Mouse (Mus musculus) forebrain, embryonic 16.5 days (tissue): ENCODE measurements around the gene Poc1b. TPM values are rescaled to one million over a fixed set of nuclear protein-coding genes. Genes with fewer than 3 reads are reported as not detected.
A peak's percentile ranks its signal among the peaks of the same experiment; 100 is the strongest.

Experiments
- ATAC-seq: fragments of 200-750 bp; cut with Nextera tagmentation; 2 replicates; pipeline ENCODE4 v1.8.0; 2017; ENCODE audit warnings: mild to moderate bottlenecking, moderate library complexity
- H3K27ac ChIP-seq: fragments of 300-500 bp; sonication (generic); 2 replicates; pipeline ENCODE4 v1.5.1; 2014; ENCODE audit warnings: low read length, control low read depth
- H3K27me3 ChIP-seq: fragments of 300-500 bp; sonication (generic); replicated peaks from 2 replicates; pipeline ENCODE4 v1.6.1; 2014; ENCODE audit warnings: low read length; ENCODE audit not compliant: control insufficient read depth, insufficient read depth
- H3K36me3 ChIP-seq: fragments of 300-500 bp; sonication (generic); 2 replicates; pipeline ENCODE4 v1.6.1; 2014; ENCODE audit not compliant: control insufficient read depth, insufficient read depth
- H3K4me1 ChIP-seq: fragments of 300-500 bp; sonication (generic); replicated peaks from 2 replicates; pipeline ENCODE4 v1.6.1; 2014; ENCODE audit warnings: low read length; ENCODE audit not compliant: control insufficient read depth, insufficient read depth
- H3K4me2 ChIP-seq: fragments of 300-500 bp; sonication (generic); 2 replicates; pipeline ENCODE4 v1.6.1; 2014; ENCODE audit warnings: mild to moderate bottlenecking, low read length, control low read depth
- H3K4me3 ChIP-seq: fragments of 300-500 bp; sonication (generic); replicated peaks from 2 replicates; pipeline ENCODE4 v1.5.1; 2014; ENCODE audit warnings: mild to moderate bottlenecking, low read length, control low read depth
- H3K9ac ChIP-seq: fragments of 300-500 bp; sonication (generic); replicated peaks from 2 replicates; pipeline ENCODE4 v1.6.1; 2014; ENCODE audit warnings: low read depth, low read length, control low read depth
- H3K9me3 ChIP-seq: fragments of 300-500 bp; sonication (generic); 2 replicates; pipeline ENCODE4 v1.6.1; 2016; ENCODE audit warnings: low read length; ENCODE audit not compliant: control insufficient read depth
- WGBS: fragments of 180-500 bp; shearing (Covaris S2); extraction: QIAGEN DNeasy Blood & Tissue Kit; methylation state at CpG from one replicate; pipeline ENCODE4 v1.1.7; 2014; 5-methylcytosine and 5-hydroxymethylcytosine counted together
- polyA plus RNA-seq: library from polyadenylated mRNA; unstranded; fragments of >200 nt; fragmentation: Nextera tagmentation; extraction: Ambion mirVana; gene quantifications from 2 replicates; pipeline ENCODE4 v1.2.1, GENCODE M21; 2015

Poc1b gene
- polyA plus RNA-seq, 1 experiment from 2014 or later: 14.1 TPM

DNA sequence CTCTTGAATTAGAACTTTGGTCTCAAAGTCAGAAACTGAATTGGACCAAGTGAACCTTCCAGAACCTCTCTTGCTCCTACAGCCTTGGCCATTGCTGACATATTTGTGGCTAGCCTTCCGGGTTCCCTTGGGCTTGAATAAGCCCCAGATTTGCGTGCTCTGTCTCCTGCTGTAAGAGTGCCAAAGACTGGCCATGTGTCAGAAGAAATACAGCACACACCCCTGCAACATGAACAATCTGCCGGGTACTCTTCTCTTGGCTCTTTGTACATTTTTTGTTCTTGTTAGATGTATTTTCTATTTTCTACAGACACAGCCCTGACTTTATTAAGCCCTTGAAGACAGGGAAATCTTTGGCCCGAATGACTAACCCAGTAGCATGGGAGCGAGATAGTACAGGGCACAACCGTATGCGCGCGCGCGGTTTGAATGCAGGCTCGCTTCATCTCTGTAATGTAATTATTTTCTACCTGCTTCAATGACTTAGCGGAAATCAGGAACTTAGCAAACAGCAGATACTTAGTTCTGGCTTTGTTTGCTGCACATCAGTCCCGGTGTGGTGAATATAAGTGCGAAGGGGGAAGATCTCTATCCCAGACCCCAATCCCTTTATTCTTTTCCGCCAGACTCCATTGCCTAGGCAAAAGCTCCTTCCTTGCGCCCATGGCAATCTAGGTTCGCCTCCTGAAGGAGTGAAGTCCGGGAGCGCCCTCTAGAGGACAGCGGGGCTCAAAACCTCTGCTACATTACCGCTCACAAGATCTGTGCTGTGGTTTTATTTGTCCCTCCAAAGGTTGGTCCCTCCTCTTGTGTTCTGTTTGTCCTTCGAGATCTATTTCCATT lies 22.2 kb upstream of the Poc1b start:
- ATAC-seq: peak; percentile 93
- H3K4me3 ChIP-seq: no peak overlapping the region
- no peaks in the 10 kb centered on the region for H3K9me3 ChIP-seq
- no peak overlapping the region for H3K9ac ChIP-seq
- 46% methylated on average over 23 of the region's 23 CpGs for WGBS
- H3K36me3 ChIP-seq: no peaks in the 10 kb centered on the region
- peak overlapping the region; percentile 25; the same call in 1 of the 2 replicates for H3K4me2 ChIP-seq
- no peaks in the 10 kb centered on the region for H3K4me1 ChIP-seq
- H3K27ac ChIP-seq: no peak overlapping the region
- no peaks in the 10 kb centered on the region for H3K27me3 ChIP-seq

DNA sequence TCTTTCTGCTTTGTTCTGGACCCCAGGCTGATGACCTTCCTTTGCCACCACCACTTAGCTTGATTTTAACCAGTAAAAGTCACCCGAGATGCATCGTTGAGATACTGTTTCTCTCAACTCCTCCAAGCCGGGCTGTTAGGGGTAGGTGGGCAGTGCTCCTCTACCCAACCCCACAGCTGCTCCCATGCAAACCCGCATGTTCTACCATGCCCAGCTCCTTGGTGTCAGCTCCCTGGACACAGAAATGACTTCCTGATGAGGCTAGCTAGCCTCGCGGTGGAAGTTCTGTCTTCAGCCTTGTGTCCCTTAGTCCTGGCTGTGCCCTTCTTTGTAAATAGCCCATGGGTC lies 21.6 kb upstream of the Poc1b start:
- no peaks in the 10 kb centered on the region for H3K27me3 ChIP-seq
- 68% methylated on average over 6 of the region's 6 CpGs for WGBS
- no peaks in the 10 kb centered on the region for H3K36me3 ChIP-seq
- H3K4me2 ChIP-seq: peak overlapping the region; percentile 25; the same call in 1 of the 2 replicates
- H3K4me1 ChIP-seq: no peaks in the 10 kb centered on the region
- no peak overlapping the region for H3K4me3 ChIP-seq
- peak; percentile 47 for ATAC-seq
- no peaks in the 10 kb centered on the region for H3K9me3 ChIP-seq
- no peak overlapping the region for H3K27ac ChIP-seq
- no peak overlapping the region for H3K9ac ChIP-seq

DNA sequence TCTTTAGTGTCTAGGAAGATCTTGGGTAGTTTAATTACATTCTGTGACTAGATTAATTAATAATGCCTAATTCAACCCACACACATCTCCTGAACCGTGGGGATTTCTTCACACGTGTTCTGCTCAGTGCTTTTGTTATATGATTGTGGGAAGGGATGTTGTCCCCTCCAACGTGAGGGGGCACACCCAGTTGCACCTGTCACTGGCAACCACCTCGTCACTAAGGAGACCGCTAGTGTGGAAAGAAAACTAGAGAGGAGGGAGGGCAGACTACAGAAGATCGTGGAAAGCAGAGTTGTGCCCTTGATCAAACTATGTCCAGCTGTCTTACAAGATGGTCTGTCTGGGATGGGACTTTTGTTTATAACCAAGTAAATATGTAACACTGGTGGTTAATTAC lies 20.8 kb upstream of the Poc1b start:
- no peaks in the 10 kb centered on the region for H3K9me3 ChIP-seq
- H3K36me3 ChIP-seq: no peaks in the 10 kb centered on the region
- 60% methylated on average over 6 of the region's 6 CpGs for WGBS
- no peak overlapping the region for H3K4me3 ChIP-seq
- H3K4me1 ChIP-seq: no peaks in the 10 kb centered on the region
- no peak overlapping the region for H3K9ac ChIP-seq
- no peaks in the 10 kb centered on the region for H3K27me3 ChIP-seq
- no peak for ATAC-seq
- no peak overlapping the region for H3K27ac ChIP-seq
- no peak overlapping the region for H3K4me2 ChIP-seq

DNA sequence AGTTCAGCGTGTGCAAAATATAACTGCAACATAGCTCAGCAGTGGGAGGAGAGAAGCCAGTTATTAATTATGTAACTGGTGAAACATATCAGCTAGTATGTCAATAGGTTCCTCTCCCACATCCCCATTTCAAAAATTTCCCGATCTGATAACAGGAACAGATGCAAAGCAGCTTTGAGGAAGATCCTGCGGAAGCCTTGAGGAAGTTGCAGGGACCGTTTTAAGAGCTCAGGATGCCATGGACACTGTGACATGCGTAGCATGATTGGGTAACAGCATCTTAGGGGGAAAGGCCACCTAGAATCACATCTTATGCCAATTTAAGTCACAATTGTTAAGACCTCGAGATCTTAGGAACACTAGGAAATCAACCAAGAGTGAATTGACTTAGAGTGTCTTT lies 16.9 kb upstream of the Poc1b start:
- no peak for ATAC-seq
- no peaks in the 10 kb centered on the region for H3K27me3 ChIP-seq

DNA sequence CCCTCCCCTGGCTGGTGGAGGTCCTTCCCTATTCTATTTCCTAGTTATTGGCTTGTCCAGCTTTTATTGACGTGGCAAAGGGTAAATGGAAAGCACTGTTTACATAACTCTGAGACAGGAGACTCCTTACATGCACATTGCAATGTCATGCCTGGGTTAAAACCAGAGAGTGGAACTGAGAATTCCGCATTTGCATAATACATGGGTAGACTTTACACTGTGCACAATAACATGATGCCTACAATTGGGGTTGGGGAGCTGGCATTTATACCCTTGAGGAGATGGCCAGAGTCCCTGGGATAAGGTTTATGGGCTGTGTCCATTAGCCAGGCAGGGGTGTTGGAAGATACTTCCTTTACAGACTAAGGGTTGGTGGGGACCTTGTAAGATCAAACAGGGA lies 13.5 kb upstream of the Poc1b start:
- H3K27ac ChIP-seq: no peak overlapping the region
- no peaks in the 10 kb centered on the region for H3K36me3 ChIP-seq
- H3K4me1 ChIP-seq: no peaks in the 10 kb centered on the region
- H3K4me2 ChIP-seq: no peak overlapping the region
- no peak for ATAC-seq
- H3K4me3 ChIP-seq: no peak overlapping the region
- H3K9me3 ChIP-seq: no peaks in the 10 kb centered on the region
- H3K27me3 ChIP-seq: no peaks in the 10 kb centered on the region
- WGBS: 89% methylated on average over 2 of the region's 2 CpGs
- no peak overlapping the region for H3K9ac ChIP-seq

More for the DNA sequence above, 16.9 kb upstream of the Poc1b start:
- H3K9ac ChIP-seq: no peak overlapping the region
- H3K4me3 ChIP-seq: no peak overlapping the region
- no peaks in the 10 kb centered on the region for H3K4me1 ChIP-seq
- H3K9me3 ChIP-seq: no peaks in the 10 kb centered on the region
- H3K4me2 ChIP-seq: no peak overlapping the region
- no peaks in the 10 kb centered on the region for H3K36me3 ChIP-seq
- 81% methylated on average over 6 of the region's 6 CpGs for WGBS
- no peak overlapping the region for H3K27ac ChIP-seq

DNA sequence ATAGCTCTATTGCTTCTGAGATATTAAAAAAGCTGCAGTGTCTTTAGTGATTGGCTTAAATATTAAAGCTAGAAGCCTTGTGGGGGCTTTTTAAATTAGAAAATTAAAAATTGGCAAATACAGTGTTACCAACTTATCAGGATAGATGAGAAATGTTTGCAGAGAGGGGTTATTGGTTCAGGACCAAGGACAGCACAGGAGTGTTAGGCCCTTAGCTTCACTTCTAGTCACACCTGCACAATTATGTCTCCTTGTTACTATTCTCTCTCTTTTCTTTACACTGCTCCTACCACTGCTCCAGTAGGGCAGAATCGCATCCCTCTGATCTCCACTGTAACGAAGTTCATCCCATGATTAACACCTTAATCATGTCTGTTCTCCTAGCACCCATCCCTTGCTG lies 11.7 kb upstream of the Poc1b start:
- H3K4me3 ChIP-seq: no peak overlapping the region
- H3K9me3 ChIP-seq: no peaks in the 10 kb centered on the region
- H3K9ac ChIP-seq: no peak overlapping the region
- no peak overlapping the region for H3K27ac ChIP-seq
- ATAC-seq: no peak
- H3K4me2 ChIP-seq: no peak overlapping the region
- WGBS: 74% methylated on average over 2 of the region's 2 CpGs
- H3K4me1 ChIP-seq: no peaks in the 10 kb centered on the region
- no peaks in the 10 kb centered on the region for H3K27me3 ChIP-seq
- no peaks in the 10 kb centered on the region for H3K36me3 ChIP-seq

DNA sequence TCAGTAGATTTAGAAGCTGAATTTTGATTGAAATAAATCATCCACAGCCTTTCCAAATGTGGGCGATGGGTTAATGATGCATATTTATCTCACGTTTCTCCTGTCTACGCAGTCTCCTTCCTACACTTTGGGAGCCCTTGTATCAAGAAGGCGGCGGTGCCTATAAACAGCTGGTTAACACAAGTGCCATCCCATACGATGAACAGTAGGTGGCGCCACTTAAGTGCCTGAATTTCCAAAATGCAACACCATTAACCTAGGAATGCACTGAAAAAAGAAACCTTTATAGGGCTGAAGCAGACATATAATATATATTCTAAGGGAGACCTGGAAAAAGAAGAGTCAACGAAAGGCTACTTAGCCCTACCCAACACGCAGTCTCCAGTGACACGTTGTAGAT lies 9.5 kb upstream of the Poc1b start:
- 75% methylated on average over 10 of the region's 10 CpGs for WGBS
- Histone ChIP-seq H3K9ac (no peak overlapping the region), H3K27me3 (no peaks in the 10 kb centered on the region), H3K4me2 (no peak overlapping the region), H3K4me1 (no peaks in the 10 kb centered on the region), H3K4me3 (no peak overlapping the region), H3K9me3 (no peaks in the 10 kb centered on the region), H3K27ac (no peak overlapping the region), H3K36me3 (no peaks in the 10 kb centered on the region)
- no peak; the same call in 1 of the 2 replicates for ATAC-seq

DNA sequence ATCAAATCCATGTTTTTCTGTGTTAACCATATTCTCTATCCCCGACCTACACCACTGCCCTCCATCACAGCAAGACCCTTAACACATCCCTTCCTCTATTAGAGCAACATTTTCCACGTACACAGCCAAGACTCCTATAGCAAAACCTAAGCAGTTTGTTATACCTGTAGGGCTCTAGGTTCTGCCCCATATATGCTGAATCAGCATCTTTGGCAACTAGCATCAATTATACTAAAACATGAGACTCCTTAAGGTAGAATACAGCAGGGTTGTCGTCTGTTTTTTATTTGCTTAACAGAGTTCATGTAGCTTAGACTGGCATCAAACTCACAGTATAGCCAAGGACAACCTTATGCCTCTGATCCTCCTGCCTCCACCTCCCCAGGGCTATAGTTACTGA lies 1.3 kb upstream of the Poc1b start:
- 82% methylated on average over 3 of the region's 3 CpGs for WGBS
- H3K4me1 ChIP-seq: peaks cover 24% of the 10 kb centered on the region
- ATAC-seq: no peak

DNA sequence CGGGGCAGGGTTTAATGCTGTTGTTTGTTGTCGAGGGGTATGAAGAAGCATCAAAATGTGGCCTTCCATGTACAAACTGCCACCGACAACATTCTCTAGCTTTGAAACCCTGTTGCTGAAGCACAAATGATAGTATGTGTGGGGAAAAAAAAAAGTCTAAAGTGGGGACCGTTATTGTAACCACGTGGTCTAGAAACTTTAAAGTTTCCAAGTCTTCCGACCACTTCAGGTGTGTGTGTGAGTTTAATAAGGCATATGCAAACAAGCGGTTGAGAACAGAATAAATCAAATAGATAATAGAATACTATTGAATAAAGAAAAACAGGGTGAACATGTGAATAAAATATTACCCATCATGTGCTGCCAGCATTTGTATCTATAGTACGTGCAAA lies 529 bp upstream of the Poc1b start:
- Histone ChIP-seq H3K27me3 (no peaks in the 10 kb centered on the region), H3K9ac (peak overlapping the region; percentile 98), H3K36me3 (peaks cover 11% of the 10 kb centered on the region; the same call in 1 of the 2 replicates), H3K9me3 (no peaks in the 10 kb centered on the region), H3K4me3 (peak overlapping the region; percentile 96), H3K4me1 (peaks cover 30% of the 10 kb centered on the region), H3K27ac (no peak overlapping the region; the same call in 1 of the 2 replicates), H3K4me2 (peak overlapping the region; percentile 49)
- ATAC-seq: no peak
- 18% methylated on average over 8 of the region's 8 CpGs for WGBS

More for the DNA sequence above, 1.3 kb upstream of the Poc1b start:
- Histone ChIP-seq H3K4me2 (0 out of 2 replicates have a peak overlapping the region, but pooled peaks have one; percentile 7), H3K9ac (no peak overlapping the region), H3K9me3 (no peaks in the 10 kb centered on the region), H3K4me3 (no peak overlapping the region), H3K27me3 (no peaks in the 10 kb centered on the region), H3K27ac (no peak overlapping the region), H3K36me3 (peaks cover 11% of the 10 kb centered on the region; the same call in 1 of the 2 replicates)
